Mouse (Mus musculus) heart, postnatal 0 days (tissue): ENCODE measurements around the gene Tubb4a.

Source experiments
- CTCF ChIP-seq: IDR thresholded peaks from 2 replicates; pipeline ENCODE4 v1.5.1; 2016; ENCODE audit warnings: antibody characterized with exemption, control low read depth, low read depth
- EP300 ChIP-seq: IDR thresholded peaks from 2 replicates; pipeline ENCODE4 v1.6.1; 2016; ENCODE audit warnings: antibody characterized with exemption, low read depth

DNA sequence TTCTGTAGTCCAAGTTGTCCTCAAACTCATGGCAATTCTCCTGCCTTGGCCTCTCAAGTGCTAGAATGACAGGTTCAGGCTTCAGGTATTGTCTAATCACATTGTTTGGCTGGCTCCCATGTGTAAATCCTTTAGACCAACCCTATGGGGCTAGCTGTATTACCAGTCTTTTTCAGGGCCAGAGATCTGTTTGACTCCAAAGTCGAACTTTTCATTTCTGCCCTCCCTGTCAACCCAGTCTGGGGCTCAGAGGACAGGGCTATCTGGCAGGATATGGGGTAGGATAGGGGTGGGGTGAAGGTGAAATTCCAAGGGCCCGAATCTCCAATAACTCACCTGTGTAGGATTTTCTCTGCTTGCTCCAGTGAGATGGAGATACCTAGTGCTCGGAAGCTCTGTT is 31.3 kb downstream of the Tubb4a start:
- TF ChIP-seq CTCF (no peak), EP300 (no peak)
